Mouse (Mus musculus) limb, embryonic 14.5 days (tissue): Measurements from ENCODE around the gene Tspo. TPM values are rescaled to one million over a fixed set of nuclear protein-coding genes. Genes with fewer than 3 reads are reported as not detected.

Source experiments
- ATAC-seq: fragments of 200-750 bp; cut with Nextera tagmentation; 2 replicates; pipeline ENCODE4 v1.8.0; 2017; ENCODE audit warnings: low read depth, moderate number of reproducible peaks, moderate TSS enrichment; ENCODE audit not compliant: low FRiP score
- DNase-seq: peaks from one replicate; pipeline ENCODE4 v3.0.0-alpha.2; 2015; ENCODE audit warnings: low spot score
- H3K27ac ChIP-seq: fragments of 300-500 bp; sonication (generic); replicated peaks from 2 replicates; pipeline ENCODE4 v1.5.1; 2014; ENCODE audit warnings: low read depth, mild to moderate bottlenecking, low read length, moderate library complexity, mixed read lengths
- H3K27me3 ChIP-seq: fragments of 300-500 bp; sonication (generic); 2 replicates; pipeline ENCODE4 v1.6.1; 2014; ENCODE audit warnings: low read length, mixed read lengths; ENCODE audit not compliant: control insufficient read depth, insufficient read depth
- H3K36me3 ChIP-seq: fragments of 300-500 bp; sonication (generic); 2 replicates; pipeline ENCODE4 v1.6.1; 2014; ENCODE audit warnings: mild to moderate bottlenecking, low read length, moderate library complexity, mixed read lengths; ENCODE audit not compliant: control insufficient read depth, insufficient read depth
- H3K4me1 ChIP-seq: fragments of 300-500 bp; sonication (generic); 2 replicates; pipeline ENCODE4 v1.6.1; 2014; ENCODE audit warnings: antibody characterized with exemption, low read length, mixed read lengths; ENCODE audit not compliant: control insufficient read depth, insufficient read depth
- H3K4me2 ChIP-seq: fragments of 300-500 bp; sonication (generic); replicated peaks from 2 replicates; pipeline ENCODE4 v1.6.1; 2014; ENCODE audit warnings: low read depth, mild to moderate bottlenecking, low read length, moderate library complexity; ENCODE audit not compliant: severe bottlenecking
- H3K4me3 ChIP-seq: fragments of 300-500 bp; sonication (generic); replicated peaks from 2 replicates; pipeline ENCODE4 v1.5.1; 2014; ENCODE audit warnings: low read length
- H3K9ac ChIP-seq: fragments of 300-500 bp; sonication (generic); 2 replicates; pipeline ENCODE4 v1.6.1; 2014; ENCODE audit warnings: mild to moderate bottlenecking, low read depth, low read length, moderate library complexity; ENCODE audit not compliant: severe bottlenecking
- H3K9me3 ChIP-seq: fragments of 300-500 bp; sonication (generic); 2 replicates; pipeline ENCODE4 v1.6.1; 2016; ENCODE audit warnings: low read length; ENCODE audit not compliant: control insufficient read depth
- POLR2A ChIP-seq: fragments of 200-500 bp; IDR thresholded peaks from 2 replicates; pipeline ENCODE4 v1.8.0; 2012; ENCODE audit warnings: inconsistent platforms, mild to moderate bottlenecking, moderate library complexity, borderline replicate concordance; ENCODE audit not compliant: insufficient read depth, insufficient read length; ENCODE audit errors: extremely low read depth
- WGBS: fragments of 180-500 bp; shearing (Covaris S2); extraction: QIAGEN DNeasy Blood & Tissue Kit; methylation state at CpG from one replicate; pipeline ENCODE4 v1.1.7; 2014; 5-methylcytosine and 5-hydroxymethylcytosine counted together
- polyA plus RNA-seq, 2 experiments: library from polyadenylated mRNA; depleted of rRNA in 1 of 2; stranded (reverse) in 1 of 2; unstranded in 1 of 2; fragments of >200 nt; fragmentation: Nextera tagmentation in 1 of 2; extraction: Ambion mirVana in 1 of 2; gene quantifications; 2 replicates each; pipeline versions ENCODE4 v1.2.1 to v1.2.3; 2012 to 2014

Tspo gene
- polyA plus RNA-seq, 2 experiments = 29.4 to 57.7 TPM

DNA sequence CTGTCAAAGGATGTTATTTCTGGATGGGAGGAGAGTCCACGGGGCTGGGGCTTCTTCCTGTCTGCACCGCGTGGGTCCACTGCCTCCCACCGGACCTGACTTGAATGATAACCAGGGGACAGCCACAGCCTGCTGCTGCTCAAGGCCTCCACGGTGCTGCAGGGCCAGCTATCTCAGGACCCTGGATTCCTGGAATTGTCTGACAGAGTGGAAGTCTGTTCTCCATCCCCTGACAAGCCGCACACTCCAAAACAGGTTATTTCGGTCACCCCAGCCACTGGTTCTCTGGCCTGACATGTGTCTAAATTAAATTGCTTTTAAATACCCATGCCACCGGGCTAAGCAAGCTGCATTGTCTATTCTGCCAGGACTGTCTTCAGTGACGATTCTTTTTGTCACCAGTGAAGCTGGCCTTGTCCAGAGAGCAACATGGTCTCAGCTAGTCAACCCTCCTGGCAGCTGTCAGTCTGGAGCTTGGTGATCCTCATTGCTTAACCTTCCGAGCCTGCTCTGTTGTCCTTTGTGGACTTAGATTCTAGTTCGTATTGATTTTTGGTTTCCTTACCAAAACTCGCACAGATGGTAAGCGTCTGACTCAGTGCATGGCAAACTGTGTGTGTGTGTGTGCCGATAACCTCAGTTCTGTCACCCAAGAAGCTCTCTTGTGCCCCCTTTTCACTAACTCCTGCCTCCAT, 39.6 kb upstream of the Tspo start:
- TF ChIP-seq POLR2A = no peak
- ATAC-seq (no peak), DNase-seq (no peak)
- WGBS = 68% methylated on average over 14 of the region's 14 CpGs
- Histone ChIP-seq H3K4me2 (no peak overlapping the region), H3K9me3 (no peaks in the 10 kb centered on the region), H3K4me1 (peaks cover 4% of the 10 kb centered on the region), H3K36me3 (no peaks in the 10 kb centered on the region), H3K27ac (no peak overlapping the region), H3K27me3 (peaks cover 25% of the 10 kb centered on the region), H3K9ac (no peak overlapping the region), H3K4me3 (no peak overlapping the region)

DNA sequence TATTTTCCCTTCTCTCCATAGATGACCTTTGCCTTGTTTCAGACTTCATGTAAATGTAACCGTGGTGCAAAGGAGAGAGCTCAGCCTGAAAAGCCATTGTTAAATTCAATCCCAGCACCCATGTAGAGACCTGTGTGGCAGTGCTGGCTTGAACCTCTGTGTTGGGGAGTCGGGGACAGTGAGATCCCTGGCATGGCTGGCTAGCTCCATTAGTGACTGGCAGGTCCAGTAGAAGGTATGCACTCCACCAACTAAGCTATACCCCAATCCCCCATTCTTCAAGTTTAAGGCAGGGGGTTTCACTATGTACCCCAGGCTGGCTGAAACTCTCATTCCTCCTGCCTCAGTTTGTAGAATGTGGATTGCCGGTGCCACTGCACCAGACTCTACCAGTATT, 39.1 kb upstream of the Tspo start:
- H3K27me3 ChIP-seq = peaks cover 25% of the 10 kb centered on the region
- H3K4me2 ChIP-seq = no peak overlapping the region
- 88% methylated on average over 3 of the region's 3 CpGs for WGBS
- H3K9me3 ChIP-seq = no peaks in the 10 kb centered on the region
- H3K9ac ChIP-seq = no peak overlapping the region
- no peak for TF ChIP-seq POLR2A
- H3K4me1 ChIP-seq = peaks cover 4% of the 10 kb centered on the region
- no peak overlapping the region for H3K27ac ChIP-seq
- H3K4me3 ChIP-seq = no peak overlapping the region
- no peak for ATAC-seq
- H3K36me3 ChIP-seq = no peaks in the 10 kb centered on the region
- DNase-seq = no peak

DNA sequence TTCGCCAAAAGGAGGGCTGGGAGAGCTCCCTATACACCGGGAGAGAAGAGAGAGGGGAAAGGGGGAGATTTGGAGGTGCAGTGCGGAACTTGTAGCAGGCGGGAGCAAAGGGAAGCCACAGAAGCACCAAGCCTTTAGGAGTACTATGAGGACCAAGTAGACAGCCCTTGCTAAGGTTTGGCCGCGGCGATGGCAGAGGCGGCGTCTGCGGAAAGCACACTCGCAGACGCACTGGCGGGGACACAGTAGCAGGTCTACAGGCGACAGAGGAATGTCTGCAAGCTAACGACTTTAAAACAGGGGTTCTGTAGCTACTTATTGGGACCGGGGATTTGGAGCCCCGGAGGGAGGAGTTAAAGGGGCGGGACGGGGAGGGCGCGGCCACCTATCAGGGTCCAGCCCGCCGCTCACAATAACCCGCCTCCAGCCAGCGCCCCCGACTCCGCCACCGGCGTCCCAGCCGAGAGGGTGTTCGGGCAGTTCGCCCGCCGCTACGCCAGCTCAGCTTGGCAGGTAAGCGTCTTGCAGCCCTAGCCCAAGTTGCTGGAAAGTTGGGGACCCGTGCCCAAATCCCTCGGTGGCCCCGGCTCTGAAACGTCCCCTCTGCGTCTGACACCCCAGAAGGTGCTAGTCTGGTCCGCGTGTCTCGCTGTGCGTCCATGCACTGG, 36.8 kb upstream of the Tspo start, which contains the start of gene Bik:
Gene Bik, plus strand, starts transcription at position 439 of the 668 bp plus-strand sequence.
- peak within 1 kb of the TSS; percentile 60 for H3K9ac ChIP-seq
- WGBS = under 1% methylated on average over 44 of the region's 45 CpGs
- TF ChIP-seq POLR2A = no peak
- H3K36me3 ChIP-seq = no peaks in the 10 kb centered on the region
- no peaks in the 10 kb centered on the region for H3K9me3 ChIP-seq
- H3K4me2 ChIP-seq = peak within 1 kb of the TSS; percentile 91
- peak within 1 kb of the TSS; percentile 47 for H3K4me3 ChIP-seq
- ATAC-seq (peak; percentile 76), DNase-seq (peak; percentile 52)
- peaks cover 25% of the 10 kb centered on the region for H3K27me3 ChIP-seq
- no peak within 1 kb of the TSS for H3K27ac ChIP-seq
- H3K4me1 ChIP-seq = peaks cover 4% of the 10 kb centered on the region

DNA sequence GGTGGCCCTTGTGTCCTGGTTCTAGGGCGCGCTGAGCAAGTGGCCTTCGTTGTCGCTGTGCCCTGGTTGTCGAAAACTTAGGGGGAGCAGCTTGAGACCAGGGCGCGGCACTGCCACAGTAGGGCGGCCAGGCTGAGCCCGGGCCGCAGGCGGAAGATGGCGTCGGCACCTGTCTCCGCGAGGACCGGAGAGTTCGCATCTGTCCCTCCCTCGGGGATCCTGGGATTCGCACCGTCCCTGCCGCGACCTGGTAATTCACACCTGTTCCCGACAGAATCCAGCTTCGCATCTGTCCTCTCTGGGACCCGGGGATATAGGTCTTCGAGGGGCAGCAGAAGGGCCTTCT, 36.3 kb upstream of the Tspo start:
- H3K27ac ChIP-seq = no peak overlapping the region
- WGBS = 1% methylated on average over 22 of the region's 26 CpGs
- no peak for TF ChIP-seq POLR2A
- peak overlapping the region; percentile 60 for H3K9ac ChIP-seq
- DNase-seq (no peak), ATAC-seq (peak; percentile 41; the same call in 1 of the 2 replicates)
- H3K9me3 ChIP-seq = no peaks in the 10 kb centered on the region
- H3K36me3 ChIP-seq = no peaks in the 10 kb centered on the region
- H3K4me2 ChIP-seq = peak overlapping the region; percentile 91
- H3K4me1 ChIP-seq = peaks cover 4% of the 10 kb centered on the region
- H3K4me3 ChIP-seq = peak overlapping the region; percentile 47
- H3K27me3 ChIP-seq = peaks cover 25% of the 10 kb centered on the region

DNA sequence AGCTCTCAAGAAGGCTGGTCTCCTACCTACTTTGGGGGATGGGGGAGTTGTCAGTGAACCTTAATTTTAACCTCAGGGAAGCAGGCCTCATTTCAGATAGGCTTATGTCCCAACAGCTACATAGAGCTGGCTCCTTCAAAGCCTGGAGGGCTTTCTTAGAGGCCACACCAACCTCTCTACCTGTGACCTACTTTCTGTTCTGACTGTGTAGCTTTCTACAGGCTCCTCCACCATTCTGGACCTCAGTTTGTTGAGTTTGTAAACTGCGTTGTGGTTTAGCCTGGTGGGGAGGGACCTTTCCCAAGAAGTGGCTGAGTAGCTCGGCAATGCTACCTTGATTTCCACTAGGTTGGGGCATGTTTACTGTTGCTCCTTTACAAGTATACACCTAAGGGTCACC, 35.6 kb upstream of the Tspo start:
- no peak for ATAC-seq
- Histone ChIP-seq H3K27ac (no peak overlapping the region), H3K36me3 (no peaks in the 10 kb centered on the region), H3K4me2 (no peak overlapping the region), H3K9ac (no peak overlapping the region), H3K9me3 (no peaks in the 10 kb centered on the region), H3K4me3 (no peak overlapping the region), H3K27me3 (peaks cover 25% of the 10 kb centered on the region), H3K4me1 (peaks cover 4% of the 10 kb centered on the region)
- 55% methylated on average over 2 of the region's 2 CpGs for WGBS
- no peak for DNase-seq
- TF ChIP-seq POLR2A = no peak
